Mouse (Mus musculus) olfactory bulb, adult 2 months (tissue): Measurements from ENCODE around the gene B3gnt7. TPM values are rescaled to one million over a fixed set of nuclear protein-coding genes. Genes with fewer than 3 reads are reported as not detected.

Experiments
- H3K27ac ChIP-seq: fragments of 200-500 bp; 2 replicates; pipeline ENCODE4 v1.5.1; 2012; ENCODE audit warnings: low read depth, low read length; ENCODE audit not compliant: insufficient read depth
- H3K4me1 ChIP-seq: fragments of 200-500 bp; 2 replicates; pipeline ENCODE4 v1.6.1; 2012; ENCODE audit warnings: low read length; ENCODE audit not compliant: control insufficient read depth, insufficient read depth
- H3K4me3 ChIP-seq: fragments of 200-500 bp; 2 replicates; pipeline ENCODE4 v1.5.1; 2012; ENCODE audit warnings: mild to moderate bottlenecking, low read depth, low read length, moderate library complexity; ENCODE audit not compliant: insufficient read depth
- CTCF ChIP-seq: fragments of 200-500 bp; IDR thresholded peaks from 2 replicates; pipeline ENCODE4 v1.5.1; 2012; ENCODE audit warnings: low read depth, mild to moderate bottlenecking, low read length, moderate library complexity; ENCODE audit not compliant: insufficient read depth
- POLR2A ChIP-seq: fragments of 200-500 bp; IDR thresholded peaks from 2 replicates; pipeline ENCODE4 v1.6.1; 2012; ENCODE audit warnings: mild to moderate bottlenecking, low read depth, low read length, moderate library complexity; ENCODE audit not compliant: insufficient read depth
- WGBS: fragments of 180-500 bp; shearing (Covaris S2); methylation state at CpG from one replicate; pipeline ENCODE4 v1.1.7; 2018; 5-methylcytosine and 5-hydroxymethylcytosine counted together
- polyA plus RNA-seq: library from polyadenylated mRNA; stranded (reverse); fragments of >200 nt; gene quantifications from 2 replicates; pipeline ENCODE4 v1.2.4, GENCODE M21; 2012; ENCODE audit warnings: low replicate concordance; ENCODE audit not compliant: missing spikeins, insufficient read depth, insufficient read length

The B3gnt7 gene
- polyA plus RNA-seq, 1 experiment = not detected

DNA sequence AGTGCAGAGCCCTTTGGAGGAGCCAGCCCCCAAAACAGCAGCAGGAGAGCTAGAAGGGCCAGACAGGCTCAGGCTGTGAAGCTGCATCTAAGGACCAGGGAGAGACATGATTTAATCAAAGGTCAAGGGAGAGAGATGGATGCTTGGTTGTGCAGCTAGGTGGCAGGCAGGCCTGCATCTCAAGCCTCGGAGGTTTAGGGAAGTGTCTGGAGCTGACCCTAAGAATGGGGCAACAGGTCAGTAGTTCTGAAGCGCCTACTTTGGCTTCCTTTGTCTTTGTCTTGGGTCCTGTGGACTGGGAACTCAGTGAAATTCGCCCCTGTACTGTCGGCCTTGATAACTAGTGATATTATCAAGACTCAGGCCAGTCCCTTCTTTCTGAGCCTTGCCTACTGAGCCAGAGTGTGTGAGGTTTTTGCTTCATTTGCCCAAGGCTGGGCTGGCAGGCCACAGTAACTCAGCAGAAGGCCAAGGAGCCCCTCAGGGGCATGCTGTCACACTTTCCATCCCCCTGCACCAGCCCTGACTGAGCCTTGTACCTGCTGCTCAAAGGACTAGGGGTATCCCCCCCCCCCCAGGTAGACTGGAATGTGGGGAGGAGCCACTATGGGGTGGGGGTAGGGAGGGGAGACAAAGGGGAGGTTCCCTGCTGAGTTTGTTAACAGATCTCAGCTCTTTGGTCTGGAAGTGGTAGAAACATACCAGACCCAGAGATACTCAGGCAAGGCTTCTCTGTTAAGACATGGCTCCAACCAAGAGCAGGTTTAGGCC is 5.4 kb downstream of the B3gnt7 start:
- no peak for TF ChIP-seq CTCF
- TF ChIP-seq POLR2A = no peak
- Histone ChIP-seq H3K4me3 (no peak overlapping the region), H3K4me1 (peaks cover 7% of the 10 kb centered on the region), H3K27ac (no peak overlapping the region)
- WGBS = 84% methylated on average over 4 of the region's 4 CpGs

DNA sequence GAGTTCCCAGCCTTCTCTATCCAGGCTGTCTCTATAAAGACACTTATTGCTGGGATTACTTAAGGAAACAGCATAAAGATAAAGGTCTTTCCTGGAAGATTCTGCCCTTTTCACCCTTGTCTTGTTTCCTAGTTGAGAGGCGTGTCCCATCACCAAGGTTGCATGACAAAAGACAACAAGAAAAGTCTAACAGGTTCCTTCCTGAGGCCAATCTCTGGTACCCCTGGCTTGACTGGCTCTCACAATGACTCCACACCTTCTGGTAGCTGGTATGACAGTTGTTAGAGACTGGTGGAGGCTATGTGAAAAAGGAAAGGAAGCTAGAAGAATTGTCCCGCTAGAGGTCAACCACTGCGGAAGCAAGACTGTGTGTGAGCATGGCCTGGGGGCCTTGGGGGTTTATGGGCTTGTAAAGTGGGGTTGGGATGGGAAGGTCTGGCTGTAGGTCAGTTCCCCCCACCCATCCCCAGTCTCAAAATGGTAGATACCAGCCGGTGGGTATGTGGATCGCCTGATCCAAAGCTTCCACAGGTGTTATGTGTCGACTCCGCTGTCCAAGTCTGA is 6.7 kb downstream of the B3gnt7 start:
- Histone ChIP-seq H3K27ac (no peak overlapping the region), H3K4me1 (no peaks in the 10 kb centered on the region), H3K4me3 (no peak overlapping the region)
- no peak for TF ChIP-seq CTCF
- TF ChIP-seq POLR2A = no peak
- whole genome bisulfite sequencing = 98% methylated on average over 7 of the region's 7 CpGs

DNA sequence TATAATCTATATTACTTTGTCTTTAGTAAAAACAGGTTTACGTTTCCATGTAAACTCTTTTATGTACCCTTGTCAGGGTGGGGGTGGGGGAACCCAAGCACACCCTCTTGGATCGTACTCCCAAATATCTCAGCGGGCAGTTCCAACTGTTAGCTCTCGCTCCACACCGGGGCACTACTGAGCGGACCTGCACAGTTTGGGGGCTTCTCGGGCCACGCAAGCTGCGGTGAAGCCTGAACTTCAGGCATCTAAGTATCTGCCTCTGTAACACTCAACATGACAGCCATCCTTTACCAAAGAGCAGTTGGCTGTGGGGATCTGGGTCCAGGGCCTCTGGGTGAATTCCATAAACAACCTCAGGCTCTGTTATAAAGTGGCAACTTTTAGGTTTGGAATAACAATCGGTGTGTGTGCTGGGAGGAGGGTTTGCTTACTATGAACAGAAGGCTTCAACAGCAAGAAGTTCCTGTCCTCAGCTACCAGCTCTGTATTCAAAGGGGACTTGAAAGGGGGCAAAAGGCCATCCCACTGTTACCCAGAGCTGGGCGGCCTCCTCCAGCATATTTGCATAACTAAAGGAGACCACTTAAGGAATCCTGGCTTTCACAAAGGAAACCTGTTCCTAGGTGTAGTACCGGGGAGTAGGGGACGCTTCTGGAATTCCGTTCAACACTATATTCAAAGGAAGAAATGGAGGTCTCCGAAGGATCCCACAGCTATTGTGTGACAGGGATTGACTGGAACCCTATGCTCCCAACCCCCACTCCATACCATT is 8.1 kb downstream of the B3gnt7 start:
- Histone ChIP-seq H3K27ac (no peak overlapping the region), H3K4me1 (no peaks in the 10 kb centered on the region), H3K4me3 (no peak overlapping the region)
- 50% methylated on average over 15 of the region's 15 CpGs for WGBS
- no peak for TF ChIP-seq CTCF
- no peak for TF ChIP-seq POLR2A

- 57% methylated on average over 10 of the region's 10 CpGs for WGBS
- TF ChIP-seq CTCF (no peak), POLR2A (no peak)
Measured at GRCm38 (mm10) chr1:86311467-86312005, 8.9 kb downstream of the B3gnt7 start.

GRCm38 (mm10) chr1:86312269-86312668 is 9.6 kb downstream of the B3gnt7 start:
- Histone ChIP-seq H3K4me1 (no peaks in the 10 kb centered on the region), H3K27ac (no peak overlapping the region), H3K4me3 (no peak overlapping the region)
- 92% methylated on average over 3 of the region's 3 CpGs for WGBS
- TF ChIP-seq POLR2A = no peak
- TF ChIP-seq CTCF = no peak

More at GRCm38 (mm10) chr1:86311467-86312005, 8.9 kb downstream of the B3gnt7 start:
- no peak overlapping the region for H3K4me3 ChIP-seq
- no peak overlapping the region for H3K27ac ChIP-seq
- no peaks in the 10 kb centered on the region for H3K4me1 ChIP-seq

- Histone ChIP-seq H3K4me1 (no peaks in the 10 kb centered on the region), H3K27ac (no peak overlapping the region), H3K4me3 (no peak overlapping the region)
- TF ChIP-seq POLR2A = no peak
- TF ChIP-seq CTCF = no peak
- 57% methylated on average over 16 of the region's 16 CpGs for WGBS
Measured at GRCm38 (mm10) chr1:86313096-86313771, 10.6 kb downstream of the B3gnt7 start.

DNA sequence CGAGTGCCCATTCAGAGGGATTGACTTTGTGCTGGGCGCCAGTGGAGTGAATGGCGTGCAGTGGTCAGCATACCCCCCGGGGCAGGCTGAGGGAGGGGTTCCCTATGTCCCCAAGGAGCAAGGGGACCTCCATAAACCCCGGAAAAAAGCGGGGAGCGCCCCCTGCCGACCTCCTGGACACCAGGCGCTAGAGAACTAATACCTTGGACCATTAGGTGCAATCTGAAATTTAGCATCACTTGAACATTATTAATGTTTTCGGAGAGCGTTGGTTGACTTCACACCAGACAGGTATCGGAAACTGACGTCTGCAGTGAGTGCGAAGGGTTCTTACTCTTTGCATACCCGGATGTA is 11.1 kb downstream of the B3gnt7 start:
- 30% methylated on average over 15 of the region's 15 CpGs for WGBS
- Histone ChIP-seq H3K4me1 (no peaks in the 10 kb centered on the region), H3K4me3 (no peak overlapping the region), H3K27ac (no peak overlapping the region)
- TF ChIP-seq CTCF (peak; percentile 40; the same call in 1 of the 2 replicates), POLR2A (no peak)

DNA sequence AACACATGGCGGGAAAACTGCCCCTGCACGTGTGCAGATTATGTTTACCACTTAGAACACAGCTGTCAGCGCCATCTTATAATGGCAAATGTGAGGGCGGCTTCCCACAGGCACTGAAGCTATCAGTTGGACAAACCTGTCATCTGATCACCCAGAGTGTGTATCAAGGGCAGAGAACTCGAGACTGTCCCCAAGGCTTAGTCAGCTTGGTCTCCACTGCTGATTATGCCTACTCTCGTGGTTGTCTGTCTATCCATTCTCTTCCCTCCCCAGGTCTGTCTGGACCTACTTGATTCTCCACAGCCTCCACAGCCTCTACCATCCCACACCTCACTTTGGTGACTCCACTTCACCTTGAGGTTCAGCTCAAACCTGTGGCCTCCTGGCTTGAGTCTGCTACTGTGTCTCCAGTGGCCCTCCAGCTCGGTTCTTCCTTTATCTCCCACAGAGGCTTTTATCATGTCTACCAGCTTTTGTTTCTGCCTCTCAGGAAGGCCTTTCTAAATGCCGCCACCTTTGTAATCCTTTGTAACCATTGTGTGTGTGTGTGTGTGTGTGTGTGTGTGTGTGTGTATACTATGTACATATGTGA is 18.3 kb downstream of the B3gnt7 start:
- no peak for TF ChIP-seq CTCF
- TF ChIP-seq POLR2A = no peak
- 85% methylated on average over 6 of the region's 8 CpGs for WGBS

More for the DNA sequence above, 18.3 kb downstream of the B3gnt7 start:
- H3K4me3 ChIP-seq = no peak overlapping the region
- H3K4me1 ChIP-seq = no peaks in the 10 kb centered on the region
- no peak overlapping the region for H3K27ac ChIP-seq
